ENCODE assay signal across 50 mouse cellular contexts in genomic region chr4:62158401-62158800, GRCm38 (mm10). TPM values are rescaled to one million over a fixed set of nuclear protein-coding genes. Genes with fewer than 3 reads are reported as not detected.
"Had no signal": no experiment of that assay in that cellular context is flagged by ENCODE, and none has a peak within 500 bp of the region (broad histone marks: within the 10 kb centered on the region; RNA-seq: fewer than 3 reads in every experiment).

No protein-coding gene starts in this region.

- H3K4me2 ChIP-seq: heart, embryonic 11.5 days; heart, embryonic 12.5 days; heart, embryonic 13.5 days; heart, embryonic 15.5 days; hindbrain, embryonic 12.5 days; hindbrain, embryonic 13.5 days; hindbrain, embryonic 14.5 days; hindbrain, embryonic 15.5 days; intestine, embryonic 15.5 days; kidney, embryonic 15.5 days had no signal

- H3K27ac ChIP-seq: heart, embryonic 10.5 days; heart, embryonic 13.5 days; heart, embryonic 15.5 days; hindbrain, embryonic 10.5 days; hindbrain, embryonic 12.5 days; hindbrain, embryonic 13.5 days; hindbrain, embryonic 14.5 days; hindbrain, embryonic 15.5 days; hindbrain, postnatal 0 days; intestine, embryonic 15.5 days; kidney, embryonic 15.5 days; kidney, postnatal 0 days; layer of hippocampus, adult 2 months had no signal

- H3K27me3 ChIP-seq: heart, embryonic 12.5 days; heart, embryonic 13.5 days; heart, embryonic 15.5 days; hindbrain, embryonic 12.5 days; hindbrain, embryonic 13.5 days; hindbrain, embryonic 15.5 days; intestine, embryonic 15.5 days; kidney, embryonic 15.5 days had no signal

- H3K4me3 ChIP-seq: heart, embryonic 10.5 days; heart, embryonic 12.5 days; heart, embryonic 13.5 days; heart, embryonic 15.5 days; hindbrain, embryonic 10.5 days; hindbrain, embryonic 12.5 days; hindbrain, embryonic 13.5 days; hindbrain, embryonic 15.5 days; intestine, embryonic 15.5 days; kidney, embryonic 15.5 days; layer of hippocampus, adult 2 months had no signal

- DNase-seq: heart, postnatal 10 days; heart, postnatal 14 days; heart, postnatal 36 days; heart, postnatal 4 days; kidney, adult 11 months; kidney, adult 18-20 months; kidney, adult 2 months; kidney, adult 8-10 months; kidney, adult 9 months; kidney, postnatal 10 days; kidney, postnatal 14 days; kidney, postnatal 25 days; kidney, postnatal 36 days; kidney, postnatal 4 days; layer of hippocampus, adult 9-11 months; layer of hippocampus, postnatal 36 days had no signal

- ATAC-seq: hindbrain, embryonic 16.5 days; hindbrain, postnatal 0 days; inflammation-experienced regulatory T-cells, adult 6 months; intestine, embryonic 15.5 days; intestine, embryonic 16.5 days; intestine, postnatal 0 days had no signal

- H3K9me3 ChIP-seq: heart, embryonic 10.5 days; heart, embryonic 15.5 days; hindbrain, embryonic 10.5 days; hindbrain, embryonic 12.5 days; hindbrain, embryonic 13.5 days; hindbrain, embryonic 15.5 days; intestine, embryonic 15.5 days; kidney, embryonic 15.5 days had no signal

- H3K36me3 ChIP-seq: heart, embryonic 10.5 days; heart, embryonic 12.5 days; heart, embryonic 13.5 days; heart, embryonic 15.5 days; hindbrain, embryonic 10.5 days; hindbrain, embryonic 12.5 days; hindbrain, embryonic 13.5 days; hindbrain, embryonic 15.5 days; intestine, embryonic 15.5 days; kidney, embryonic 15.5 days had no signal

- H3K9ac ChIP-seq: heart, embryonic 12.5 days; heart, embryonic 13.5 days; heart, embryonic 15.5 days; hindbrain, embryonic 12.5 days; hindbrain, embryonic 13.5 days; hindbrain, embryonic 14.5 days; hindbrain, embryonic 15.5 days; intestine, embryonic 15.5 days; kidney, embryonic 15.5 days had no signal

- H3K4me1 ChIP-seq: heart, embryonic 10.5 days; heart, embryonic 12.5 days; heart, embryonic 13.5 days; heart, embryonic 15.5 days; hindbrain, embryonic 10.5 days; hindbrain, embryonic 12.5 days; hindbrain, embryonic 13.5 days; hindbrain, embryonic 15.5 days; intestine, embryonic 15.5 days; kidney, embryonic 15.5 days had no signal

RNA-seq across cellular contexts. Expression of gene Mup21, which starts 7.7 kb away (rescaled TPM):
- total RNA-seq: heart, postnatal 10 days; heart, postnatal 14 days; heart, postnatal 25 days; heart, postnatal 36 days; heart, postnatal 4 days; hematopoietic stem cell, adult 5-6 weeks; hindbrain, postnatal 0 days; layer of hippocampus, adult 18-20 months; layer of hippocampus, adult 2 months; layer of hippocampus, adult 8-10 months; layer of hippocampus, postnatal 10 days; layer of hippocampus, postnatal 14 days; layer of hippocampus, postnatal 25 days; layer of hippocampus, postnatal 36 days had no signal
- polyA plus RNA-seq: heart, embryonic 10.5 days; heart, embryonic 11.5 days; heart, embryonic 12.5 days; heart, embryonic 13.5 days; heart, embryonic 14.5 days; heart, embryonic 15.5 days; heart, embryonic 16.5 days; heart, postnatal 0 days; hindbrain, embryonic 10.5 days; hindbrain, embryonic 11.5 days; hindbrain, embryonic 12.5 days; hindbrain, embryonic 13.5 days; hindbrain, embryonic 14.5 days; hindbrain, embryonic 15.5 days; hindbrain, embryonic 16.5 days; hindbrain, postnatal 0 days; inflammation-experienced regulatory T-cells, adult 6 months; intestine, embryonic 14.5 days; intestine, embryonic 15.5 days; intestine, embryonic 16.5 days; intestine, postnatal 0 days; kidney, adult 2 months; kidney, embryonic 14.5 days; kidney, embryonic 15.5 days; kidney, embryonic 16.5 days; kidney, postnatal 0 days; large intestine, adult 2 months had no signal
